Mouse (Mus musculus): Measurements from ENCODE around the gene Cox4i1.

The Cox4i1 gene

DNA sequence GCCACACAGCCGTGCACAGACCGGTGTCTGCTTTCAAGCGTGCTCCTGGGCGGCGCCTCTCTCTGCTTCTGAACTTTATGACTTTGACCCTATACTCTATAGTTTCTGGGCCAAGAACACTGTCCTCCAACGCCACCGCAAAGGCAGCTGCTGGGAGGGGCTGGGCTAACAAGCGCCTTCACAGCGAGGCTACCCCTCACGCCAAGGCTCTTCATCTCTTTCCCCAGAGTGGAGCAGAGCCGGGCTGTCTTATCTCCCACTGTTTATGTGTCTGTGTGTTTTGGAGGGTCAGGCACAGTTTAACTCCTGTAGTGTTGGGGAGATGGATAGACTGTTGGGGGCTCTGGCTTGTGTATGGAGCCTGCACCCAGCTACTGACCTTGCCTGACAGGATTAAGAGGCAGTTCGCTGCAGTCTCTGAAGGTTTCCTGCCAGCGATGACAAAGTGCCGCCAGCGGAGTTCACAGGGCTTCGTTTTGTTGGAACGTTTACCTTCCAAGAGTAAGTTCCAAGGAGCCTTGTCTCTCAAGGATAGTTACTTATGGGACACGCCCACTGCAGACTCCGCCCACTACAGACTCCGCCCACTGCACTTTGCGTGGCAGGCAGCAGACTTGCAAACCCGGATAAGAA, 26.0 kb downstream of the Cox4i1 start:
- DNase-seq (ENCODE audit: low read depth, low spot score): no peak

DNA sequence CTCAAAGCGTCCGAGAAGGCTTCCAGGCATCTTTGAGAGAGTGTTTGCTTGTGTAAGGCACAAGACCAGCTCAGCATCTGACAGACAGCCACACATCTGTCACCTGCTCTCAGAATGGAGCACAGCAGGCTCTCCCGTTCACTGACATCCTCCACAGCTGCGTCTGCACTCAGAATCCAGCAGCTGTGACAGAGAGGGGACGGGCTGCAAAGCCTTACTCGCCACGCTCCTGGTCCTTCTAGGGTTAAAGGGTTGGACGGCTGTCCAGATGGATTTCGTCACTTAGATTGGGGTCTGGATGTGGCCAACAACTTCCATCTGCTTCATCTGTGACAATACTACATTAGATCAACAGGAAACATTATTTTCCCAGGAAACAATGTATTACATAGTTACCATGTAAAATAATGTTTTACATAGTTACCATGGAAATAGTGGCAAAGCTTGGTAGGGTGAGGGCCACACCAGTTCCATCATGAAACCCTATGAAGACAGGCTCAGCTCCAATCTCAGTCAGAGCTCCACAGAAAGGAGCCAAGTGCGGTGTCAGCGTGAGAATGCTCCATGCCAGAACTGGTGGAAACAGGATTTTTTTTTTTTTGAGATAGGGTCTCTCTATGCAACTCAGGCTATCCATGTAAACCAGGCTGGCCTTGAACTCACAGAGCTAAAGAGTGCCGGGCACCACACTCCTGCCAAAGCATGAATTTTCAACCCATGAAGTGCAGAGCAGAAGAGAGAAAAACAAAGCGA, 28.6 kb downstream of the Cox4i1 start:
- DNase-seq (ENCODE audit: low read depth, low spot score): no peak

DNA sequence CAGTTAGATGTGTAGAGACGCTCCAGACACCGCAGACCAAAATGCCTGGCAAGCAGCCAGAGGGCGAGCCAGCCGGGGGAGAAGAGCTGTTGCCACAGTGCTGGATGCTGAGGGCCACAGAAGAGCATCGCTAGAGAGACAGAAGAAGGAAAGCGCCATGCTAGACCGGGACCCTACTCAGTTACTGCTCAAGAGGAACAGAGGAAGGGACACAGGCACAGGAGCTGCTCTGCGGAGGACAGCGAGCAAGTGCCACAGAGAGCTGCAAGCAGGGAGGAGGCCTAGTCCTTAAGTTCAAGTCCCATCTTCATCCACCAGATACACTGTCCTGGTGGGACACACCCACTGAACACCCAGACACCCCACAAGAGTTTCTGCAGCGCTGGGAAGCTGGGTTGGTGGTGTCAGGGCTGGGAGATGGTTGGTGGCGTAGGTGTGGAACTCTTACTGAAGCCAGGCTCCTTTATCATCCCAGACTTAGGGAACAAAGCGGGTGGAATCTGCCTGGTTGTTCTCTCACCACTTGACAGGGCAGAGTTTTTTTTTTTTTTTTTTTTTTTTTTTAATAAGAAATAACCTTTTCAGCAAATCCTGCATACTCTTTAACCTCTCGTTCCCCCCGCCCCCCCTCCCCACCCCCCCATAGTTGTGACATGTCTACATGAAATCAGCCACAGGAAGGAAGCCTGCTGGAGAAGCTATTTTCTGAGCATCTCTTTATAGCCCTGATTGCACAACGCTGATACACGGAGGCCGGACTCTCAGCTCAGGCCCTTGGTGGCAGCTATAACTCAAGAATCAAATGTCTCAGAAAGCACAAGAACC, 29.3 kb downstream of the Cox4i1 start:
- DNase-seq (ENCODE audit: low read depth, low spot score): no peak

DNA sequence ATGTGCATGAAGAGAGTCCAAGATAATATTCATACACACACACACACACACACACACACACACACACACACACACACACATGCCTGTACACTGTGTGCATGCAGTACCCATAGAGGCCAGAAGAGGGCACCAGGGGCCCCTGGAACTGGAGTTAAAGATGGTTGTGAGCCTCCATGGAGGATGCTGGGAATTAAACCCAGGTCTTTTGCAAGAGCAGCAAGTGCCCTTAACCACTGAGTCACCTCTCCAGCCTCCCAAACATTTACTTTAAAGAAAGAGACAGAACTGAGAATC, 29.9 kb downstream of the Cox4i1 start:
- DNase-seq (ENCODE audit: low read depth, low spot score): no peak

DNA sequence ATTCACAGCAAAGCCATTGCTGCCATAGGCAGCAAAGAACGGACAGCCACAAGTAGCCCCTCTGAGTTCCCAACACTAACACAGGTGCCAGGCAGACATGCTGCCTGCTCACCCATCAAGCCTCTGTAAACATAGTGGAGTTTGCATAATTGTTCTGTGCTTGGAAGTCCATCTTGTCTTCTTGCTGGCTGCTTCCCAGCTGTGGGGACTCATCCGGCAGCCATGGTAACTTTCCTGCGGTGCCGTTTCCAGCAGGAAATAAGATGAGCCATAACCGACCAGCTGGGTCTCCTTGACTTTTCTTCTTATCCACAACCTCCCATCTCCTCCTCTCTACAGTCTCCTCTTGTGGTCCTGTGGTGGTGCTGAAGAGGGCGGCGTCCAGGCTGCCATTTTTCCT, 30.4 kb downstream of the Cox4i1 start:
- DNase-seq (ENCODE audit: low read depth, low spot score): no peak

DNA sequence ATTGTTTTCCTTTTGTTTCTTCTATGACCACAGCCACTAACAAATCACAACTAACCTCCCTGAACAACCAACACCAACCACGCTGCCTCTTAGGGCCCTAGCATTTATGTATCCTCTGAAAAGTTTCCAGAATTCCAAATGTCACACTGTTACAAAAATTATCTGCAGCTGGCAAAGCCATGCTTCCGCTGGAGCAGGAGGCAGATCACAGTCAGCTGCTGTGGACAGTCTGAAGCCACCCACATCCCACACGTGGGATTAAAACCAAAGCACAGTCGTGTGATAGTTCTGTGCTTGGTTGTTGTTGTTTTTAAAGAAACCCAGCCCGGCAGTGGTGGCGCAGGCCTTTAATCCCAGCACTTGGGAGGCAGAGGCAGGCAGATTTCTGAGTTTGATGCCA, 31.1 kb downstream of the Cox4i1 start:
- no peak for DNase-seq (ENCODE audit: low read depth, low spot score)

- no peak for DNase-seq (ENCODE audit: low read depth, low spot score)
Observed at GRCm38 (mm10) chr8:120699565-120699964, 31.5 kb downstream of the Cox4i1 start.

- no peak for DNase-seq (ENCODE audit: low read depth, low spot score)
Observed at GRCm38 (mm10) chr8:120700053-120700452, 32.0 kb downstream of the Cox4i1 start.

- DNase-seq (ENCODE audit: low read depth, low spot score): no peak
Observed at GRCm38 (mm10) chr8:120701758-120702465, 33.9 kb downstream of the Cox4i1 start.

DNA sequence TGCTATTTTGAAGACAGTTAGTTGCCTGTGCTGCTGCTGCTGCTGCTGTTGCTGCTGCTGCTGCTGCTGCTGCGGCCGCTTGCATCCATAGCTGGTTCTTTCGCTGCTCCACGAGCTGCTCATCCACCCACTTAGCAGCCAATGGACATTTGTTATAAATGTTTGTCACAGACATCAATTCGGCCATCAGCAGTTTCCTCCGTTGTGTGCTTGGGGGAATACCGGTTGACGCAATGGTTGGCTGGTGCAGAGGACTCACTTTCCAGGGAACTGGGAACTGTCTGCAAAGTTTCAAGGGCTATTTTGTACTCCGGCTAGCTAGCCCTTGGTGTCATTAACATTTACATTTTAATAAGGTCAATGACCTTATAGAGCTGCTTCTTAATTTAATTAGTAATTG, 36.2 kb downstream of the Cox4i1 start:
- DNase-seq (ENCODE audit: low read depth, low spot score): no peak

DNA sequence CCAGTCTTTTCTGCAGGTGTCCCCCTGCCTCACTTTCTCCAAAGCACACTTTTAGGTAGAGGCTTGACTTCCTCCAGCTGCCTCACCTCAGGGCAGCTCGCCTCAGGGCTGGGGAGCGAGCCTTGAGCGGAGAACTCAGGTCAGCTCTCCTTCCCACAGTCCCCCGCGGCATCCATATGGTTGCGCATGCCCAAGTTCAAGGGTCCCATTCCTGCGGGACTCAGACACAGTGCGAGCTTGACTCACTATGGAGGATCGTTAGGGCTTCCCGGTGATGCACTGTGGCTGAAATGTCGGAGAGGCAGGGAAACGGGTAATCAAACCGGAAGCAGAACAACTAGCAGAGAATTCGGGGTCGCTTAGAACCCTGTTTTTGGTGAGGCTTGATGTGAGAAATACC, 37.1 kb downstream of the Cox4i1 start:
- no peak for DNase-seq (ENCODE audit: low read depth, low spot score)

- no peak for DNase-seq (ENCODE audit: low read depth, low spot score)
Observed at GRCm38 (mm10) chr8:120706193-120706592, 38.2 kb downstream of the Cox4i1 start.

DNA sequence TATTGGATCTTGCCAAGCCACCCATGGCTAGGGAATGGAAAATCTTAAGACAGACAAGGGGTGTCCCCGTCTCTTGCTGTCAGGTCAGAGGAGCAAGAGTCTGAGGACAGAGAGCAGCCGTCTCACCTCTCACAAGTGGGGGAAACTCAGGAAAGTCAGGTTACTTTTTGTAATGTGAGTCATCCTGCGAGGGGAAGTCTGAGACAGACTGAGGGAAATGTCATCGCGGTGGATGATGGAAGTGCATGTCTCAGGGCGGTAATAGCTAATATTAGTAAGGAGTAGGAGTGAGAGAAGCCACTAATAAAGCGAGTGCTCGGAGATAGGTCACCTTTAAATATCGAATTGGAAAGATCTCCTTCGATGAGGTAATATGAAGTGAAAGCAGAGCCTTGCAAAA, 41.2 kb downstream of the Cox4i1 start:
- DNase-seq (ENCODE audit: low read depth, low spot score): no peak

GRCm38 (mm10) chr8:120715200-120715599, 47.2 kb downstream of the Cox4i1 start:
- no peak for DNase-seq (ENCODE audit: low read depth, low spot score)

DNA sequence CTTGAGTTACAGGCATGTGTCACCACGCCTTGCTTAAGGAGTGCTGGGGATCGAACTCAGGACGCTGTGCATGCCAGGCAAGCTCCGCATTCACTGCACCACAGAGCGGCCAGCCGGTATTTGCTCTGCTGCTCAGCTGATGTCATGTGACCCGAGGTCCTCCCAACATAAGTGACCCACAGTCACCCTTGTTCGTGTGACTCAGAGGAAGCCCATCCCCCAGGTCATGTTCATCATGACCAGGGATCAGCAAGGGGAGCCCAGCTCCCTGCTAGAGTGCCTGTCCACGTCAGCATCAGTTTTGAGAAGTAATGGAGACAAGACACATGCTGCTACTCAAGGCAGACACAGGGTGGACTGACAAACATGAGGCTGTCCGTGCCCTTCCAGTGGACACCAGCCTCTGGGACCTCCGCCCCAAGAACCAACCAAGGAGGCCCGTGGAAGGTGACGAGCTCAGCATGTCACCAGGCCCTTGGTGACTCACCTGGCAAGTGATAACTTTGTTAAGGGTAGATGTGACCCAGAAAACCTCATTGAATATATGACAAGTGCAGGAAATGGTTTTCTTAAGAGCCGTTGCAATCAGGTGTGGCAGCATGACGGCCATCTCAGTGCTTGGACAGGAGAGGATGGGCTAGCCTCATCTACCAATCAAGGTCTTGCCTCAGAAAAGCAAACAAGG, 48.1 kb downstream of the Cox4i1 start:
- no peak for DNase-seq (ENCODE audit: low read depth, low spot score)

DNA sequence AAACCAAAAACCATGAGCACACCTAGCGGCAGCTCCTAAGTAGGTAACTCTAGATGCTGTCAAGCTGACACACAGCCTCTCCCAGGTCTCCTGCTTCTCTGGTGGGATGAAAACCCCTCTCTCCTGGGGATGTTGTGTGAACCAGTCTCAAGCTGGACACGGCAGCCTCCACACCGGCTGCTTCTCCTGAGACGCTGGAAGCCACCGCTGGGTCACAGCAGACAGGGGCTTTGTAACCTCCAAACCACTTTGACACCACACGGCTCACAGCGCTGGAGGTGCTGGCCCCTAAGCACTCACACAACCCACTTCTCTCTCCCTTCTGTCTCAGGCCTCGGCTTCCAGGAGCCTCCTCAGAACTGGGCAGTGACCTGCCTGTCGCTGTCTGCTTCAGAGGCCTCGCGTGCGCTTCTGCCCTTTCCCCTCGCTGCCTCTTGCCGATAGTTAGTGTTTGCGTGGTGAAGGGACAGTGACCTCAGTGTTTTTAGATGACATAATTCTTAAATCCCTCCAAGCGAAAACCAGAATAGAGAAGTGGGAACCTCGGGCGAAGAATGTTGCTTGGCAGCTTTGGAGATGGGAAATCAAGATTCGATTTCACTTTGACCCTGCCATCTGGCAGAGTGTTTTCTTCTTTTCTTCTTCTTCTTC, 51.7 kb downstream of the Cox4i1 start:
- no peak for DNase-seq (ENCODE audit: low read depth, low spot score)

- no peak for DNase-seq (ENCODE audit: low read depth, low spot score)
Observed at GRCm38 (mm10) chr8:120723025-120723424, 55.0 kb downstream of the Cox4i1 start.

Measured in retina, adult 2 months (tissue).